ENCODE assay signal across 23 mouse cellular contexts in genomic region chr1:47446021-47446420, GRCm38 (mm10).
DNase-seq lines count a peak whose midpoint lies in the region; ATAC-seq and TF ChIP-seq lines count a peak whose summit lies in the region.
"Had no signal": no experiment of that assay in that cellular context is flagged by ENCODE, and none has a peak within 500 bp of the region (broad histone marks: within the 10 kb centered on the region; RNA-seq: fewer than 3 reads in every experiment).

No protein-coding gene starts in this region.

- no peak overlapping the region for H3K4me2 ChIP-seq in forebrain, embryonic 13.5 days
- H3K4me2 ChIP-seq in hindbrain, embryonic 15.5 days: no peak overlapping the region
- no peak overlapping the region for H3K4me2 ChIP-seq in hindbrain, embryonic 11.5 days (replicated peaks; ENCODE audit: low read depth, low read length)
- H3K4me2 ChIP-seq in midbrain, embryonic 12.5 days (replicated peaks): no peak overlapping the region
- H3K4me2 ChIP-seq in midbrain, postnatal 0 days (ENCODE audit: low read depth, low read length, poor library complexity, severe bottlenecking): no peak overlapping the region
- H3K4me2 ChIP-seq: embryonic facial prominence, embryonic 15.5 days; forebrain, embryonic 12.5 days had no signal

- H3K9me3 ChIP-seq in forebrain, embryonic 13.5 days (replicated peaks): no peaks in the 10 kb centered on the region
- no peaks in the 10 kb centered on the region for H3K9me3 ChIP-seq in forebrain, embryonic 10.5 days
- no peaks in the 10 kb centered on the region for H3K9me3 ChIP-seq in hindbrain, embryonic 15.5 days
- no peaks in the 10 kb centered on the region for H3K9me3 ChIP-seq in hindbrain, embryonic 11.5 days (ENCODE audit: control insufficient read depth, low read length)
- H3K9me3 ChIP-seq in midbrain, embryonic 12.5 days: no peaks in the 10 kb centered on the region
- no peaks in the 10 kb centered on the region for H3K9me3 ChIP-seq in midbrain, postnatal 0 days (ENCODE audit: low read length)
- H3K9me3 ChIP-seq: embryonic facial prominence, embryonic 15.5 days; forebrain, embryonic 12.5 days; heart, embryonic 10.5 days had no signal

- H3K9ac ChIP-seq in forebrain, embryonic 13.5 days: no peak overlapping the region
- H3K9ac ChIP-seq in hindbrain, embryonic 15.5 days: no peak overlapping the region
- no peak overlapping the region for H3K9ac ChIP-seq in hindbrain, embryonic 11.5 days (ENCODE audit: low read depth, low read length)
- H3K9ac ChIP-seq in midbrain, embryonic 12.5 days (replicated peaks): no peak overlapping the region
- no peak overlapping the region for H3K9ac ChIP-seq in midbrain, postnatal 0 days (replicated peaks; ENCODE audit: low read length, poor library complexity, severe bottlenecking)
- H3K9ac ChIP-seq: embryonic facial prominence, embryonic 15.5 days; forebrain, embryonic 12.5 days had no signal

- peaks cover 17% of the 10 kb centered on the region for H3K4me1 ChIP-seq in forebrain, embryonic 13.5 days
- no peaks in the 10 kb centered on the region for H3K4me1 ChIP-seq in forebrain, embryonic 10.5 days
- no peaks in the 10 kb centered on the region for H3K4me1 ChIP-seq in hindbrain, embryonic 15.5 days (replicated peaks)
- H3K4me1 ChIP-seq in hindbrain, embryonic 11.5 days (replicated peaks; ENCODE audit: control insufficient read depth, insufficient read depth, low read length): no peaks in the 10 kb centered on the region
- peaks cover 5% of the 10 kb centered on the region; the same call in 1 of the 2 replicates for H3K4me1 ChIP-seq in midbrain, embryonic 12.5 days
- H3K4me1 ChIP-seq in midbrain, postnatal 0 days (ENCODE audit: insufficient read depth, low read length): no peaks in the 10 kb centered on the region
- H3K4me1 ChIP-seq: embryonic facial prominence, embryonic 15.5 days; heart, embryonic 10.5 days had no signal

- no peaks in the 10 kb centered on the region for H3K36me3 ChIP-seq in forebrain, embryonic 13.5 days (ENCODE audit: poor library complexity, severe bottlenecking)
- H3K36me3 ChIP-seq in forebrain, embryonic 10.5 days (replicated peaks): no peaks in the 10 kb centered on the region
- no peaks in the 10 kb centered on the region for H3K36me3 ChIP-seq in hindbrain, embryonic 15.5 days
- no peaks in the 10 kb centered on the region for H3K36me3 ChIP-seq in hindbrain, embryonic 11.5 days (ENCODE audit: control insufficient read depth, insufficient read depth, low read length)
- no peaks in the 10 kb centered on the region for H3K36me3 ChIP-seq in midbrain, embryonic 12.5 days
- H3K36me3 ChIP-seq in midbrain, postnatal 0 days (ENCODE audit: insufficient read depth, low read length): no peaks in the 10 kb centered on the region
- H3K36me3 ChIP-seq: embryonic facial prominence, embryonic 15.5 days; forebrain, embryonic 12.5 days; heart, embryonic 10.5 days had no signal

- DNase-seq in forebrain, embryonic 10.5 days (ENCODE audit: extremely low spot score, low spot score): no peak
- no peak for DNase-seq in hindbrain, embryonic 11.5 days (ENCODE audit: low spot score)
- no peak for DNase-seq in midbrain, postnatal 0 days (ENCODE audit: low spot score)
- peak; percentile 7 for DNase-seq in ZHBTc4 (ENCODE audit: low read depth, low spot score)
- no peak for DNase-seq in ovary, postnatal 10 days (ENCODE audit: low spot score)
- DNase-seq: adrenal gland, adult 2 months; adrenal gland, postnatal 25 days; cerebellum, adult 2 months; cerebellum, postnatal 10 days; gastrocnemius, postnatal 10 days; heart, adult 18-20 months; heart, postnatal 10 days; heart, postnatal 4 days had no signal

- peak; percentile 42; the same call in 1 of the 2 replicates for ATAC-seq in forebrain, embryonic 13.5 days
- 0 out of 2 replicates have a peak, but pooled peaks have one; percentile 30 for ATAC-seq in hindbrain, embryonic 15.5 days (ENCODE audit: low FRiP score, low read depth)
- no peak for ATAC-seq in hindbrain, embryonic 11.5 days (ENCODE audit: low FRiP score)
- ATAC-seq in midbrain, embryonic 12.5 days (ENCODE audit: low FRiP score, low read depth): 0 out of 2 replicates have a peak, but pooled peaks have one; percentile 14
- no peak for ATAC-seq in midbrain, postnatal 0 days (ENCODE audit: low FRiP score)
- ATAC-seq: hindbrain, embryonic 16.5 days; inflammation-experienced regulatory T-cells, adult 6 months; Patski had no signal

- H3K27ac ChIP-seq in forebrain, embryonic 13.5 days: no peak overlapping the region
- no peak overlapping the region for H3K27ac ChIP-seq in forebrain, embryonic 10.5 days
- no peak overlapping the region for H3K27ac ChIP-seq in hindbrain, embryonic 15.5 days (replicated peaks)
- H3K27ac ChIP-seq in hindbrain, embryonic 11.5 days (ENCODE audit: low read depth, low read length): no peak overlapping the region
- no peak overlapping the region for H3K27ac ChIP-seq in midbrain, embryonic 12.5 days (replicated peaks)
- H3K27ac ChIP-seq in midbrain, postnatal 0 days (ENCODE audit: low read depth, low read length): no peak overlapping the region
- H3K27ac ChIP-seq: embryonic facial prominence, embryonic 15.5 days; forebrain, embryonic 12.5 days; heart, embryonic 10.5 days had no signal

- no peak overlapping the region for H3K4me3 ChIP-seq in forebrain, embryonic 13.5 days
- H3K4me3 ChIP-seq in forebrain, embryonic 10.5 days: no peak overlapping the region
- H3K4me3 ChIP-seq in hindbrain, embryonic 15.5 days: no peak overlapping the region
- H3K4me3 ChIP-seq in hindbrain, embryonic 11.5 days (ENCODE audit: low read depth, low read length): no peak overlapping the region
- no peak overlapping the region for H3K4me3 ChIP-seq in midbrain, embryonic 12.5 days
- H3K4me3 ChIP-seq in midbrain, postnatal 0 days (ENCODE audit: low read depth, low read length): no peak overlapping the region
- H3K4me3 ChIP-seq: embryonic facial prominence, embryonic 15.5 days; erythroblast, embryonic 14.5 days; forebrain, embryonic 12.5 days; heart, embryonic 10.5 days had no signal

- no peak for TF ChIP-seq CTCF in midbrain, postnatal 0 days (IDR thresholded peaks at IDR 0.05)

- H3K27me3 ChIP-seq in forebrain, embryonic 13.5 days: no peaks in the 10 kb centered on the region
- H3K27me3 ChIP-seq in forebrain, embryonic 10.5 days (ENCODE audit: poor library complexity, severe bottlenecking): no peaks in the 10 kb centered on the region
- no peaks in the 10 kb centered on the region for H3K27me3 ChIP-seq in hindbrain, embryonic 15.5 days
- no peaks in the 10 kb centered on the region for H3K27me3 ChIP-seq in hindbrain, embryonic 11.5 days (ENCODE audit: control insufficient read depth, insufficient read depth, low read length)
- H3K27me3 ChIP-seq in midbrain, embryonic 12.5 days: no peaks in the 10 kb centered on the region
- no peaks in the 10 kb centered on the region for H3K27me3 ChIP-seq in midbrain, postnatal 0 days (ENCODE audit: insufficient read depth, low read length)
- H3K27me3 ChIP-seq: embryonic facial prominence, embryonic 15.5 days; forebrain, embryonic 12.5 days; Patski had no signal

- WGBS in forebrain, embryonic 13.5 days: 54% methylated on average over 6 of the region's 6 CpGs
- WGBS in forebrain, embryonic 10.5 days: 83% methylated on average over 6 of the region's 6 CpGs
- 62% methylated on average over 6 of the region's 6 CpGs for WGBS in hindbrain, embryonic 15.5 days
- 65% methylated on average over 6 of the region's 6 CpGs for WGBS in hindbrain, embryonic 11.5 days
- WGBS in midbrain, embryonic 12.5 days: 64% methylated on average over 6 of the region's 6 CpGs
- WGBS in midbrain, postnatal 0 days: 50% methylated on average over 6 of the region's 6 CpGs

Comparison
In these comparisons a context has a peak if more than half of its experiments do, and no peak if none do; other contexts are left out.
1. ATAC-seq: peak in forebrain, embryonic 13.5 days (single experiment), hindbrain, embryonic 15.5 days (single experiment) and midbrain, embryonic 12.5 days (single experiment); none in hindbrain, embryonic 11.5 days (single experiment) and midbrain, postnatal 0 days (single experiment).